Mouse (Mus musculus) liver, embryonic 14 days (tissue): ENCODE measurements around the gene Trem3. TPM values are rescaled to one million over a fixed set of nuclear protein-coding genes. Genes with fewer than 3 reads are reported as not detected.

Experiments used
- polyA plus RNA-seq: library from polyadenylated mRNA; depleted of rRNA; stranded (reverse); fragments of >200 nt; gene quantifications from 2 replicates; pipeline ENCODE4 v1.2.3, GENCODE M21; 2012; rRNA removed

The Trem3 gene
- 1.5 and 2.4 TPM in 2 replicates for polyA plus RNA-seq

DNA sequence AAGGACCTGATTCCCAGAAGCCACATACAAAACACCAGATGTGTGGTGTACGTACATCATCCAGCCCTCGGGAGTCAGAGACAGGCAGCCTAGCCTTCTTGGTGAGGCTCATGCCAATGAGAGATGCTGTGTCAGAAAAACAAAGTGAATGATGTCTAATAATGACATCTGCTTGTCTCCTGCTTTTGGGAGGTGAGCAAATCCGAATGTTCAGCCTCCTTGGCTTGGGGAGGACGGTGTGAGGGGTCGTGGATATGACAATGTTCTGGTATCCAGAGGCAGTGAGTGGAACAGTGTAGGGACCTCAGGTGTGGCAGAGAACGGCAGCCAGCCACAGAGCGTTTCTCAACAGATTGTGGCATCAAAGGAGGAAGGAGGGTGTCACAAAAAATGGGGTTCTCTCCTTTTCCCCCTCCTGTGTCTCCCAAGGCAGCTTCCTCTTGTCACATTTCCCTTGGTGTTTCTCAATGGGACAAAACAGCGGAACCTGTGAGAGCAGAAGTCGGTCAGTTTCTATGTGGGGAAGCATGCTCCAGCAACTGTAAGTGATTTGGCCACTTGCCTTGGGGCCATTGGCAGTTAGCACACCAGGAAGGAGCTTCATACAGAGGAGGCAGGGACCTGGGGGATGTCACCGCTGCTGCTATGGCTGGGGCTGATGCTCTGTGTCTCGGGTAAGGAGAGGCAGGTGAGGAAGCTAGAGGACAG is at the start of gene Trem3:
TSS of gene Trem3 (plus strand) at position 557 of the 708 bp plus-strand sequence.

DNA sequence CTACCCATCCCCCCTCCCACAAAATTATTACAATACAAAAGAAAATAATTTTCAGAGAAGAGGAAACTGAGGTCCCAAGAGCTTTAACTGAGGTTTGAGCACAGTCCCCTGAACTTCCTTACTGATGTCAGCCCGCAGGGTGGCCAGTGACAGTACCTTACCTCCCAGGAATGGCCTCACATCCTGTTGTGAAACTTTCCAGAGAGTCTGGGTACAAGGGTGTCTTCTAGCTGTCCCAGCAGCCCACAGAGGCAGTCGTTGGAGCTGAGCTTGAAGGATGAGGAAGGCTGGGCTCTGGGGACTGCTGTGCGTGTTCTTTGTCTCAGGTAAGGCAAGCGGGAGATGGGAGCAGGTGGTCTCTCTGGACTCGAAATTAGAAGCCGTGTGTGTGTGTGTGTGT is 15.1 kb upstream of the Trem3 start, which contains the start of gene Trem1:
TSS of gene Trem1 (plus strand) at position 251 of the 400 bp plus-strand sequence.

DNA sequence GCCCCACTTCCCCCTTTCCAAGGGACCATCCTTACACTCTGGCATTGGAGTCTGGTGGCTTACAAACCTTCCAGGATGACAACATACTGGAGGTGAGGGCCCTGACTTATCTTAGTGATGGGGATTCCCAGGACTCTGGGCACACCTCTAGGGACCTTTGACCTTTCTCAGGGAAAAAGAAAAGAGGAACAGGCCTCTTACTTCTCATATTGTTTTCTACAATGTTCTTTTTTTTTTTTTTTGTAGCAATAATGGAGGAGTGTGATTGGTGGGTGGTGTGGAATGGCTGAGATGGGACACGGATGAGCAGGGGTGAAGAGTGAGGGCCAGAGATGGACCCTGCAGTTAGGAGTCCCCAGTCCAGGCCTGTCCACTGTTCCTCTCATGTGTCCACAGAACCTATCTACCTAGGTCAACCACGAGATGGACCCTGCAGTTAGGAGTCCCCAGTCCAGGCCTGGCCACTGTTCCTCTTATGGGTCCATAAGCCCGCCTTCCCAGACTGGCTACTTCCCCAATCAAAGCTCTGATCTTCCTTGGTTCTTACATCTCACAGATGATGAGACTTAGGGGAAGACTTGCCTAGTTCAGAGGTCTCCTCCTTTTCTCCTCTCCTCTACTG is 16.3 kb downstream of the Trem3 start, which contains the start of gene Treml4:
TSS of gene Treml4 (plus strand) at position 555 of the 622 bp plus-strand sequence.

DNA sequence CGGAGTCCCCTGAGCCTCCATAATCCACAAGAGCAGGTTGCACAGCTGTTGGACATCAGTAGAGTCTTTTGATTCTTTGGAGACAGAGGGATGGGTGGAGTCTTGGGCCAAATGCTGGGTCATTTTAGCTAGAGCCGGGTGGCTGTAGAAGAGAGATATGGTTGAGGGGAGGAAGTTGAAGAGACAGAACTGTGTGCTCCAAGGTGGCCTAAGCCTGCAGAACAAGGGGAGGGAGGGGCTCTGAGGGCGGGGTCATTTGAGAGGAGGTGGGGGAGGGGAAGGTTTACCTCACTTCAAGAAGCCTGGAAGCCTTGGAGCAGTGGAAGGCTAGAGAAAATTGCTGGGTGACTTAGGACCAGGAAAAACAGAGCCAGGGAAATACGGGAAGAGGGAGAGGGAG is 51.6 kb downstream of the Trem3 start, which contains the start of gene Treml2:
TSS of gene Treml2 (plus strand) at position 296 of the 400 bp plus-strand sequence.

Other genes with a start within 250 kb of the Trem3 start
- gene 1700122O11Rik, start 209.5 kb upstream of the Trem3 start, polyA plus RNA-seq = not detected in 2 replicates
- not detected in 2 replicates for gene 1700067P10Rik, start 158.5 kb upstream of the Trem3 start, polyA plus RNA-seq
- gene 9830107B12Rik, start 101.5 kb upstream of the Trem3 start, polyA plus RNA-seq = 0.07 and 0.17 TPM in 2 replicates
- gene A530064D06Rik, start 80.5 kb upstream of the Trem3 start, polyA plus RNA-seq = 0.24 and 0.25 TPM in 2 replicates
- 0.40 and 0.50 TPM in 2 replicates for gene Trem1, start 15.0 kb upstream of the Trem3 start, polyA plus RNA-seq
- gene Treml4, start 16.5 kb downstream of the Trem3 start, polyA plus RNA-seq = 3.8 and 5.1 TPM in 2 replicates
- 10.0 and 11.8 TPM in 2 replicates for gene Treml2, start 51.7 kb downstream of the Trem3 start, polyA plus RNA-seq
- 1.7 and 2.1 TPM in 2 replicates for gene B430306N03Rik, start 68.4 kb downstream of the Trem3 start, polyA plus RNA-seq
- 2.4 and 3.3 TPM in 2 replicates for gene Trem2, start 98.6 kb downstream of the Trem3 start, polyA plus RNA-seq
- 16.0 and 16.5 TPM in 2 replicates for gene Treml1, start 112.1 kb downstream of the Trem3 start, polyA plus RNA-seq
- gene Nfya, start 162.1 kb downstream of the Trem3 start, polyA plus RNA-seq = 29.1 and 32.4 TPM in 2 replicates
- gene Oard1, start 162.2 kb downstream of the Trem3 start, polyA plus RNA-seq = 30.8 and 34.0 TPM in 2 replicates
- 0.22 and 1.00 TPM in 2 replicates for gene Apobec2, start 185.2 kb downstream of the Trem3 start, polyA plus RNA-seq
- gene Tspo2, start 203.7 kb downstream of the Trem3 start, polyA plus RNA-seq = 159 and 194 TPM in 2 replicates
- gene Unc5cl, start 207.1 kb downstream of the Trem3 start, polyA plus RNA-seq = 3.9 and 4.6 TPM in 2 replicates